Mouse (Mus musculus): Measurements from ENCODE around the gene Kdm6a. TPM values are rescaled to one million over a fixed set of nuclear protein-coding genes. Genes with fewer than 3 reads are reported as not detected.
A peak's percentile ranks its signal among the peaks of the same experiment; 100 is the strongest.

The Kdm6a gene
- 30.2 and 41.1 TPM in 2 replicates for total RNA-seq (2014; fragmentation: Nextera tagmentation)
- 40.1 and 46.0 TPM in 2 replicates for total RNA-seq (2017)

- ATAC-seq (replicated peaks; ENCODE audit: poor library complexity, severe bottlenecking): peak; percentile 86
Observed at GRCm38 (mm10) chrX:18162192-18162857, at the start of gene Kdm6a. Kdm6a (plus strand) TSS chrX:18162575.

GRCm38 (mm10) chrX:18145557-18145956, 16.8 kb upstream of the Kdm6a start, which contains the start of gene Dusp21:
Dusp21 (plus strand) TSS chrX:18145857.
- no peak for ATAC-seq (replicated peaks; ENCODE audit: poor library complexity, severe bottlenecking)

- ATAC-seq (replicated peaks; ENCODE audit: poor library complexity, severe bottlenecking): no peak
Observed at GRCm38 (mm10) chrX:18160734-18161442, 1.5 kb upstream of the Kdm6a start.

GRCm38 (mm10) chrX:18161796-18162191, 581 bp upstream of the Kdm6a start:
- peak; percentile 23 for ATAC-seq (replicated peaks; ENCODE audit: poor library complexity, severe bottlenecking)

- ATAC-seq (replicated peaks; ENCODE audit: poor library complexity, severe bottlenecking): peak; percentile 20
Observed at GRCm38 (mm10) chrX:18162861-18163731, 721 bp downstream of the Kdm6a start.

- ATAC-seq (replicated peaks; ENCODE audit: poor library complexity, severe bottlenecking): no peak; the same call in 1 of the 2 replicates
Observed at GRCm38 (mm10) chrX:18163917-18164624, 1.7 kb downstream of the Kdm6a start.

GRCm38 (mm10) chrX:18165121-18165520, 2.7 kb downstream of the Kdm6a start:
- ATAC-seq (replicated peaks; ENCODE audit: poor library complexity, severe bottlenecking): no peak

- no peak for ATAC-seq (replicated peaks; ENCODE audit: poor library complexity, severe bottlenecking)
Observed at GRCm38 (mm10) chrX:18166961-18167360, 4.6 kb downstream of the Kdm6a start.

GRCm38 (mm10) chrX:18168940-18169339, 6.6 kb downstream of the Kdm6a start:
- peak; percentile 61 for ATAC-seq (replicated peaks; ENCODE audit: poor library complexity, severe bottlenecking)

- no peak for ATAC-seq (replicated peaks; ENCODE audit: poor library complexity, severe bottlenecking)
Observed at GRCm38 (mm10) chrX:18174831-18175230, 12.5 kb downstream of the Kdm6a start.

GRCm38 (mm10) chrX:18177803-18178202, 15.4 kb downstream of the Kdm6a start:
- ATAC-seq (replicated peaks; ENCODE audit: poor library complexity, severe bottlenecking): 0 out of 2 replicates have a peak, but pooled peaks have one; percentile 33

- ATAC-seq (replicated peaks; ENCODE audit: poor library complexity, severe bottlenecking): no peak
Observed at GRCm38 (mm10) chrX:18179492-18179891, 17.1 kb downstream of the Kdm6a start.

GRCm38 (mm10) chrX:18187203-18187602, 24.8 kb downstream of the Kdm6a start:
- ATAC-seq (replicated peaks; ENCODE audit: poor library complexity, severe bottlenecking): peak; percentile 83

- no peak for ATAC-seq (replicated peaks; ENCODE audit: poor library complexity, severe bottlenecking)
Observed at GRCm38 (mm10) chrX:18188293-18188692, 25.9 kb downstream of the Kdm6a start.

GRCm38 (mm10) chrX:18239572-18239971, 77.2 kb downstream of the Kdm6a start:
- peak; percentile 70 for ATAC-seq (replicated peaks; ENCODE audit: poor library complexity, severe bottlenecking)

- no peak for ATAC-seq (replicated peaks; ENCODE audit: poor library complexity, severe bottlenecking)
Observed at GRCm38 (mm10) chrX:18250621-18251020, 88.2 kb downstream of the Kdm6a start.

- ATAC-seq (replicated peaks; ENCODE audit: poor library complexity, severe bottlenecking): peak; percentile 87
Observed at GRCm38 (mm10) chrX:18254767-18255166, 92.4 kb downstream of the Kdm6a start.

GRCm38 (mm10) chrX:18258238-18258809, 95.9 kb downstream of the Kdm6a start:
- ATAC-seq (replicated peaks; ENCODE audit: poor library complexity, severe bottlenecking): no peak

- ATAC-seq (replicated peaks; ENCODE audit: poor library complexity, severe bottlenecking): no peak
Observed at GRCm38 (mm10) chrX:18278561-18278960, 116.2 kb downstream of the Kdm6a start.

GRCm38 (mm10) chrX:18280134-18280533, 117.8 kb downstream of the Kdm6a start:
- ATAC-seq (replicated peaks; ENCODE audit: poor library complexity, severe bottlenecking): no peak

All from granulocyte monocyte progenitor cell, adult 5-6 weeks (primary cell).